Mouse (Mus musculus): ENCODE data around the gene Inpp5e.

Inpp5e gene

DNA sequence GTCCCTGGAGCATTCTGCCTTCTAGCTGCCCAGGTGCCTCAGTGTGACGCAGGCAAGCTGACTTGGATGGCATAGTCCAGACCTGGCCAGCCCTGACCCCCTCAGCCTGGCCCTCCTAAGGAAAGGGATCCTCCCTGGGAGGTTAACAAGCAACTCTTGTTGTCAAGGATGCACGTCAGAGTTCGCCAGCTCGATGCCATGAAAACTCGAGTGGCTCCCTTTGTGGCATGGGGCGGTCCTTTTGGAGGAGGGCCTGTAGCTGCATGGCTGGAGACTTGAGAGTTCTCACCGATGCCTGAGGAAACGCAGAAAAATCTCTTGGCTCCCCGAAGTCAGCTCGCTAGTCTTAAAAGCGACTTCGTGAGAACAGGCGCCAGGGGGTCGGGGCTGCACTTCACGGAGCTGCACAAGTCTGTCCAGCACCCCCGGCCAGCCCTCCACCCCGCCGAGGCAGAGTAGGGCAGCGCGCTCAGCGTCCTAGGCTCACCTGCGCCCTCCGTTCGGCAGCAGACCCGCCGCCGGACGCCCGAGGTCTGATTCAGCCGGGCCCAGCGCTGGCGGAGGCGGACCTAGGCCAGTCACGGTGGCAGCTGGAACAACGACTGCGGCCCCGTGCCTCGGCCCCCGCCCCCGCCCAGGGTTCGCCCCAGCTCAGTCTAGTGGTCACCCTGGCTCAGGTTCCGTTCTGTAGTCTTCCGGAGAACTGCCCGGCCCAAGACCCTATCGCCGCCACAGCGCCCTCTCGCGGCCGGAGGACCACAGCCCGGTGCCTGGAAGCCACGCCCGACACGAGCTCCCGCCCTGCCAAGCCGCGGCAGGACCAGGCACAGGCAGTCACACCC is at the start of gene Inpp5e:
Gene Inpp5e, minus strand, starts transcription at position 689 of the 842 bp plus-strand sequence.
- DNase-seq, result peak; percentile 98 to 99

DNA sequence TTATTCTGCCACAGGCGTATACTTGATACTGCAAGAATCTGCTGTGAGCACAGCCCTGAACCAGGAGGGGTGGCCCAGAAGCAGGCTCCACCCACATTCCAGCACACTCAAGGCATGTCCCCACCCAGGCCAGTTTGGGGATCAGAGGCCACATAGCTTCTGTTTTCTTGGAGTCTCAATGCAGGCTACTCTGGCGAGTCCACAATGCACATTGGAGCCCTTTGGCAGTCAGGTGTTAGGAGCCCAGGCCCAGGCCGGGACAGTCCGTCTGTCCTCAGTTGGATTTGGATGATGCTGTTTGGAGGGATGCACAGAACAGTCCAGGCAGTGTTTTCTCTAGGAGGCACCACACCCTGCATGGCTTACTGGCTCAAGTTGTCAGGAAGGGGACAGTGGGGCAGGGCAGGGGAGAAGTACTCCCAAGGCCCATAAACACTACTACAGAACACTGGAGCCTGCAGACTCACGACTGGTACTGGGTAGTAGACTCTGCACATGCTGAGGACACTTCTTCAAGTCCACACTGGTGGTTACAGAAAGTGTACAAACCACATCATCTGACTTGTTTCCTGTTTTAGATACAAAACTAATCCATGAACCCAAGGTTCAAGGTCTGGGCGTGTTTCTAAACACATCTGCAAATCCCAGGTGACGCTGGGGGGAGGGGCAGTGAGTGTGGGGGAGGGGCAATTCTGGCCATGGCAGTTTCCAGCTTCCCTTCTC is 49.6 kb upstream of the Inpp5e start:
- DNase-seq, result peak; percentile 83

- peak; percentile 80 to 93 for DNase-seq
These were observed 40.4 kb upstream of the Inpp5e start for GRCm38 (mm10) chr2:26449121-26450060.

DNA sequence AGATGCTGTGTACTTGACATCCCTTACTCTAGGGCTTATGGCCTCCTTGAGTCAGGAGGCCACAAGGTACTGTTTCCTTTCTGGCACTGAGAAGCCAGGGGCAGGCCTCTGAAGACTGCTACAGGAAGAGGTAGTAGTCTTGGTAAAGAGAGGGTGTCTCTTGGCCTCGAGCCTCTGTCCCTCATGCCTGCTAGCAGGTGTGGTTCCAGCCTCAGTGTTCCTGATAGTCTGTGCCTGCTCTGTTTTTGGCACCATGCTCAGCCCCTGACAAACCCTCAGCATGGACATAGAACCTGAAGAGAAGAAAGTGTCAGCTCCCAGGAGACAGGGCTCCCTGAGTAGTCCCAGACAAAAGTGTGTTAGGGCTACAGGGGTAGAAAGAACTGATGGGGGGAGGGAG is 38.4 kb upstream of the Inpp5e start:
- DNase-seq, result no peak

- no peak for DNase-seq
These were observed 37.7 kb upstream of the Inpp5e start for GRCm38 (mm10) chr2:26446671-26447070.

DNA sequence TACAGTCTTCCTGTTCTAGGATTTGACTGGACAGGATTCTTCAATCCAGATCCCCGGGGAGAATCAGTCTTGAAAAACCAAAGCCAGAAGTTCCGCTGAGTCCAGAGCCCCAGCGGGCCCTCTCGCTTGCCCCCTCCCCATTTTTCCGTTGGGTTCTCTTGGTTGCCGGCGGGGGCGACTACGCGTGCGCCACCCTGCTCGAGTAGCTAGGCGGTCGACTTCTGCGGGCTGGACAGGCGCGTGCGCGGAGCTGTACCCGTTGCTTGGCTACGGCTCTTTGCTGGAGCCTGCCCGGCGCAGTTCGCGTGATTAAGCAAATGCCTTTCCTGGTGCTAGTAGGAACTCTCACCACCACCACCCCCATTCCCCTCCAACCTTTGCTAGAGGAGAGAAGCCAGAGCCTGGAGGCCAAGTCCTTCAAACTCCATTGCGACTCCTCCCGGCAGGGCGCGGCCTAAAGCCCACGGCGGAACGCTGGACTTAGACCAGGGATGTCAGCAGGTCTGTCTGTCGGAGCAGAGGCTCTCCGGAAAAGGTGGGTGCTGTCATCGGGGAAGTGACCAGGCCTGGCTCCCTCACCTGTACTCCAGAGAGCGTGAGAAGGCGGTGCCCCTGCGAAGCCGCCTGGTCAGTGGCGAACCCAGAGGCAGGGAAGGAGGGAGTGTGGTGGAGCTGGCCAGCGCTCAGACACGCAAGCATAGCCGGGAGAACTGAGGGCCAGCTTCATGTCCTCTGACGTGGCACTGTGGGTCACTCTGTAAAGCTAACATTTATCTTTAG is 36.9 kb upstream of the Inpp5e start:
- peak; percentile 94 to 96 for DNase-seq

GRCm38 (mm10) chr2:26444946-26445665 is 36.1 kb upstream of the Inpp5e start, which contains the start of gene Sec16a:
Gene Sec16a, minus strand, starts transcription at chr2:26445216.
- DNase-seq, result peak; percentile 100

GRCm38 (mm10) chr2:26444368-26444767 is 35.4 kb upstream of the Inpp5e start:
- no peak for DNase-seq

- DNase-seq, result no peak
These were observed 34.9 kb upstream of the Inpp5e start for GRCm38 (mm10) chr2:26443876-26444275.

DNA sequence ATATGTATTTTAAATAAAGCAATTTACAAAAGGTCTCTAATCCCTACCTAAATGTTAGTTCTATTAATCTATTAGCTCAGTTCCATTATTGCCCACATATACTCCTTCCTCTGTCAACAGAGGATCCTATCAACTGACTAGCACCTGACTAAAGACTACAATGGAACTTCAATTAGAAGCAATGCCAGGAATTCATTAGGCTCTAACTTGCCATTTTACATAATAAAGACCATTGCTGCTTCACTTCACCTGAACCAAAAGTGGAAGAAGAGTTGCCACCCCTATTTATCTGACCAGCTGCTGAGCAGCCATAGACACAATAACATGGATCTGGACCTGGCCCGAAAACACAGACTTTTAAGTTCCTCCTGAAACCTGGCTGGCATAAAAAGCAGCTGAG is 33.8 kb upstream of the Inpp5e start:
- DNase-seq, result no peak

GRCm38 (mm10) chr2:26441688-26442087 is 32.7 kb upstream of the Inpp5e start:
- DNase-seq, result no peak

DNA sequence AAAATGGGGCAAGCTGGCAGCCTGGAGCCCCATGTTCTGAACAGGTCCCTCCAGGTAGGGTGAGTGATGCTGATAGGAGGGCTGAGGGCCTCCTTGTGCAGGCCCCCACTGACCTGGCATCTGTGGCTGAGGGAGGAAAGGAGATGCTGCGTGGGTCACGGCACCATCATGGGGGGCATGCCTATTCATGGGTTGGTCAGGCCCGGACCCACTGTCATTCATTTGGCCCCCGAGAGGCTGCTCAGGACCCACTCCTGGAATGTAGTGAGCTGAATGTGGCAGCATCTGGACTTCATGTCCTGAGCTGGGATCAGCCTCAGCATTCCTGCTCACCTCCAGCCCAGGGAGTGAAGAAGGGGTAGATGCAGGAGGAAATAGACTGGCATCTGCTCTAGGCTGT is 32.3 kb upstream of the Inpp5e start:
- no peak for DNase-seq

DNA sequence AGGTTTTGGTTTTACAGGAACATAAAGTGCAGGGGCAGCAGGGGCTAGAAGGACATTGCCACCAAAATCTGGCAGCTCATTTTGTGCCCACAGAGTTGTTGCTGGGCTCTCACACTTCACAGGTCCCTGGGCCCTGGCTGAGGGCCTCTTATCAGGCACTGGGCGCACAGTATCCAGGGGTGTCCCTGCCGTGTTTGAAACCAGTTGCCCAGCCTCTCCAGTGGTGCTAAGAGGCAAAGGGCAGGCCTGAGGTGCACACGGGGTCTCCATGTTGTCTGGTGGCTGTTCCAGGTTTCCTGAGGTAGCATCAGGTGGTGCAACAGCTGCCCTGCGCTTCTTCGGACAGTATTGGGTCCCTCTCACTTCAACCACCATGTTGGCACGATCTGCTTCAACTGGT is 30.7 kb upstream of the Inpp5e start:
- no peak for DNase-seq

DNA sequence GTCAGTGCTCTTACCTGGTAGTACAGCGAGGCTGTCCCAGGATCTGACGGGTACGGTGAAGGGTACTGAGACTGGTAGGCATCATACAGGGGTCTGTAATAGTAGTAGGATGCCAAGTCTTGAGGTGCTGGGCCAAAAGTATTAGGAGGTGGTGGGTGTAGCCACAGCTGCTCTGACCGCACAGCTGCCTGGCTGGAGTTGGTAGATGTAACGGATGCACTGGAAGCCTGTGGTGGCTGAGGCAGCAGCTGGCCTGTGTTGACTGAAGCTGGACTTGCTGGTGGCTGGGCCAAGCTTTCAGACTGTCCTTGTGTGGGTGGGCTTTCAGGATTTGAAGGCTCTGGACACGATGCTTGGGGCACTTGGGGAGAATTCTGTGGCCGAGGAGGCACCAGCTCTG is 29.4 kb upstream of the Inpp5e start:
- no peak for DNase-seq

DNA sequence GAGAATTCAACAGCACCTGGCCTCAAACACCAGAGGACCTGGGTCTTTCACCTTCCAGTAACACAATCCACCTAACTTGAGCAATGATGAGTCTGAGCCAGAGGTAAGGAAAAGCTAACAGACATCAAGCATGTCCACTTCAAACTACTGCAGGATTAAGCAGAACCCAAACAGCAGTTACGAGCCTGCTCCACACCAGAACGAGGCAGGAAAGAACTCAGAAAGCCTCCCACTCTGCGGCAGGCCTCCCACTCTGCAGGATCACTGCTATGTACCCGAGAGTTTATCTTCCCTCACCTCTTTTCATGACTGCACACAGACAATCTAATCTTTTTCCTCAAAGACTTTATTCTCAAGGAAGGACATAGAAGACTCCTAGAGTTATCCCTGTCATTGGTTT is 28.2 kb upstream of the Inpp5e start:
- DNase-seq, result no peak

DNA sequence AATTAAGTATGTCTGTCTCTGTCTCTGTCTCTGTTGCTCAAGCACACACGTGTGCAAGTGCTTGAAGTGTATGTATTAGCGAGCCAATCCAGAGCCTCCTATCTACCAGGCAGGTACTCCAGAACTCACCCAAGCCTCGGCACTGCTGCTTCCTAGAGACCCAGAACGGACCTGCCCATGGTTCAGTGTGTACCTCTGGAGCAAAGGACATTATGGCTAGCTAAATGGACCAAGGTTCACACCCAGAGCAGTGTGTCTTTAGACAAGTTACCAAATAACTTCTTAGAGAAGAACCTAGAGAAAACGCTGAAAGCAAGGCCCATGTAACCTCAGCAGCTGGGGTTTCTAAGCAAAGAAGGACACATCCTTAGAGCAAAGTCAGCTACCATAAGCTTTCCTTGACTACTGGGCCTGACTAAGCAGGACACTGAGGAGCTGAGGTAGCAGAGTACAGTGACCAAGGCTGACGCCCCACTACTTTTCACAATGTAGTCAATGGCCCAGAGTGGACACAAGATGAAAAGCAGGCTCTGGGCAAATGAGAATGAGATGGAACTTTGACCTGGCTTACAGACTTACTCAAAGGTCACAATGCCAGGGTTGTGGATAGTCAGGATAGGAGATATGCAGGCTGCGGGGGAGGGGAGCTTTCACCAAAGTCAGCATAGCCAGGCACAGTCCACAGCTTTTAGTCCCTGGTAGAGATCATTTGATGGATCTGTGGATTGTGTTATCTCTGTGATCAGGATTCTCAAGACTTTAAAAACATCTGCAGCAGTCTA is 26.0 kb upstream of the Inpp5e start:
- peak; percentile 74 to 79 for DNase-seq

GRCm38 (mm10) chr2:26429851-26430250 is 20.8 kb upstream of the Inpp5e start:
- no peak for DNase-seq

DNA sequence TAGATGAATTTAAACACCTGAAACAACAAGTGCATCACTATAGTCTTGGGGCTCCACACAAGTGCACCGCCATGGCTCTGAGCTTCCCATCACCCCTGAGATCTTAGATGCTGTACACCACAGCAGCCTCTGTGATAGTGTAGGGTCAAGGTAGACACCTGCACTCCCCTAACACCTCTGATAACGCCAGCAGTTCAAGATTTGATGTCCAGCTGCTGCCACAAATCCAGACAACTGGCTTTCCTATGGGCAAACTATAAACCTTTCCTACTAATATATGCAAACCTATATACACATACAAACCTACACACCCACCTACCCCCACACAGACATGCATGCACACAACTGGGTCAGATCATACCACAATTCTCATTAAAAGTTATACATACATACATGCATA is 15.5 kb upstream of the Inpp5e start:
- no peak for DNase-seq

DNA sequence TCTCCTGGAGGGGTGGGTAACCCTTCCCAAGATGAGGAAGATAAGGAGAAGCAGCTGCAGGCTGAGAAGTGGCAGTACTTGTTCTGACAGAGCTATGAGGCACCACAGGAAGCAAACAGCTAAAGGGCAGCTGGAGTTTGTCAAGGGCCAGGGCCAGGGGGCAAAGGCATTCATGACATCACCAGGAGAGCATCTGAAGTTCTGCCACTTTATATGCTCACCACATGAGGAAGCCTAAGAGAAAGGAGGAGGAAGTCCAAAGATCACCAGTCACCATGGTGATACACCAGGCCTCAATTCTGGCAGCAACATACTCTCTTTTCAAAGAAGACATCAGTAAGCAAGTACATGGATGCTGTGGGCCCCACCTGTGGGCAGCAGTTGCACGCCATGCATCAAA is 14.1 kb upstream of the Inpp5e start:
- DNase-seq, result peak; percentile 63 to 79

- no peak for DNase-seq
These were observed 13.0 kb upstream of the Inpp5e start for GRCm38 (mm10) chr2:26421969-26422368.

- DNase-seq, result no peak
These were observed 9.1 kb upstream of the Inpp5e start for GRCm38 (mm10) chr2:26418120-26418519.

All from kidney, postnatal 36 days (tissue).